In the genomic region with DNA sequence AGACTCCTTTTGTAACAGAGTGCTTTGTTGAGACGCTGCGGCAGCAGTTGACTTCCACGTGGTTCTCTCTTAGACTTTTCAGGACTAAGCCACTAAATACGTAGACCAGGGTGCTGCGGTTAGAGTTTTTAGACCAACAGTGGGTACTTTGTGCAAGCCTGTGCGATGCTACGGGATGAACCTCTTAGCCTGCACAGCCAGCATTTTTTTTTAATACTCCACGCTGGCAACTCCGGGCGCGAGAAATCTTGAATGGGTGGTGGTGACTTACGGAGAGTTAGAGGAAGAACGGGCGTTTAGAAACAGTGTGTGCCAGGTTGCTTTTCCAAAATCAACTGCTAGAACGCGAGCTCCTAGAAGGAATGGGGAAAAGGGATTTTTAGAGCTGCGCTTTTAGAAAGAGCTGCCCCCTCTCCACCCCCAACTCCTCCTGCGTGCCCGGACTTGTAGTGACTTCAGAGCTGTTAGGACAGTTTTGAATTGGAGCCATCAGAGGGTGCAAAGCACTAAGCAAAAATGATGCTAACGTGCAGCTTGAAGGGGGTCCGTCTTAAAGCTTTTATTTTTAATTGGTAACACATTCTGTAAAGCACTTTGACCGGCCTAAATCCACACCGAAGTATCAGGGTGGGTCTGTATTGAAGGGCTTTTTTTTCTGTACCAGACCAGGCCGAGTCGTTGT, we compare ENCODE assay signal across 8 mouse cellular contexts. TPM values are rescaled to one million over a fixed set of nuclear protein-coding genes. Genes with fewer than 3 reads are reported as not detected.
DNase-seq lines count a peak whose midpoint lies in the region; ATAC-seq lines count a peak whose summit lies in the region.

No protein-coding gene starts in this region.

- no peaks in the 10 kb centered on the region; the same call in 1 of the 2 replicates for H3K36me3 ChIP-seq in embryonic facial prominence, embryonic 12.5 days
- no peaks in the 10 kb centered on the region for H3K36me3 ChIP-seq in hindbrain, embryonic 13.5 days
- no peaks in the 10 kb centered on the region for H3K36me3 ChIP-seq in liver, embryonic 13.5 days
- H3K36me3 ChIP-seq in neural tube, embryonic 13.5 days: no peaks in the 10 kb centered on the region

- peak overlapping the region; percentile 59 for H3K4me2 ChIP-seq in embryonic facial prominence, embryonic 12.5 days (replicated peaks)
- peak overlapping the region; percentile 88 for H3K4me2 ChIP-seq in hindbrain, embryonic 13.5 days
- H3K4me2 ChIP-seq in liver, embryonic 13.5 days: peak overlapping the region; percentile 71
- peak overlapping the region; percentile 87 for H3K4me2 ChIP-seq in neural tube, embryonic 13.5 days

- H3K27me3 ChIP-seq in embryonic facial prominence, embryonic 12.5 days: no peaks in the 10 kb centered on the region
- H3K27me3 ChIP-seq in hindbrain, embryonic 13.5 days: peaks cover 21% of the 10 kb centered on the region
- H3K27me3 ChIP-seq in liver, embryonic 13.5 days: peaks cover 24% of the 10 kb centered on the region
- H3K27me3 ChIP-seq in neural tube, embryonic 13.5 days: peaks cover 23% of the 10 kb centered on the region

- intact Hi-C loops in left cerebral cortex, postnatal 36 days (cut with DNase I): loop anchor here (5.0 kb wide), 2 partner anchors 459 to 939 kb away; no protein-coding TSS in a partner anchor

- peaks cover 24% of the 10 kb centered on the region for H3K4me1 ChIP-seq in embryonic facial prominence, embryonic 12.5 days
- peaks cover 21% of the 10 kb centered on the region for H3K4me1 ChIP-seq in hindbrain, embryonic 13.5 days (replicated peaks)
- peaks cover 8% of the 10 kb centered on the region; the same call in 1 of the 2 replicates for H3K4me1 ChIP-seq in liver, embryonic 13.5 days (replicated peaks)
- H3K4me1 ChIP-seq in neural tube, embryonic 13.5 days (replicated peaks): peaks cover 48% of the 10 kb centered on the region

- H3K27ac ChIP-seq in embryonic facial prominence, embryonic 12.5 days: peak overlapping the region; percentile 94
- H3K27ac ChIP-seq in hindbrain, embryonic 13.5 days: peak overlapping the region; percentile 73
- H3K27ac ChIP-seq in liver, embryonic 13.5 days: 0 out of 2 replicates have a peak overlapping the region, but pooled peaks have one; percentile 13
- H3K27ac ChIP-seq in neural tube, embryonic 13.5 days (replicated peaks): peak overlapping the region; percentile 66

- H3K4me3 ChIP-seq in embryonic facial prominence, embryonic 12.5 days: peak overlapping the region; percentile 72
- H3K4me3 ChIP-seq in hindbrain, embryonic 13.5 days: peak overlapping the region; percentile 59
- H3K4me3 ChIP-seq in liver, embryonic 13.5 days (replicated peaks): peak overlapping the region; percentile 57
- H3K4me3 ChIP-seq in neural tube, embryonic 13.5 days: peak overlapping the region; percentile 56

- under 1% methylated on average over 25 of the region's 25 CpGs for WGBS in embryonic facial prominence, embryonic 12.5 days
- WGBS in hindbrain, embryonic 13.5 days: under 1% methylated on average over 25 of the region's 25 CpGs
- under 1% methylated on average over 25 of the region's 25 CpGs for WGBS in liver, embryonic 13.5 days (ENCODE audit: insufficient replicate concordance)
- WGBS in neural tube, embryonic 13.5 days: under 1% methylated on average over 25 of the region's 25 CpGs

- ATAC-seq in embryonic facial prominence, embryonic 12.5 days (ENCODE audit: insufficient number of reproducible peaks, insufficient read depth, low FRiP score, low TSS enrichment): no peak
- ATAC-seq in hindbrain, embryonic 13.5 days (ENCODE audit: low FRiP score): peak; percentile 50
- no peak for ATAC-seq in liver, embryonic 13.5 days (ENCODE audit: low read depth)
- peak; percentile 32 for ATAC-seq in neural tube, embryonic 13.5 days (ENCODE audit: low read depth)

- H3K9me3 ChIP-seq in embryonic facial prominence, embryonic 12.5 days: no peaks in the 10 kb centered on the region
- no peaks in the 10 kb centered on the region for H3K9me3 ChIP-seq in hindbrain, embryonic 13.5 days
- no peaks in the 10 kb centered on the region for H3K9me3 ChIP-seq in liver, embryonic 13.5 days (replicated peaks)
- no peaks in the 10 kb centered on the region for H3K9me3 ChIP-seq in neural tube, embryonic 13.5 days

- H3K9ac ChIP-seq in embryonic facial prominence, embryonic 12.5 days: peak overlapping the region; percentile 89
- H3K9ac ChIP-seq in hindbrain, embryonic 13.5 days: peak overlapping the region; percentile 76
- peak overlapping the region; percentile 56 for H3K9ac ChIP-seq in liver, embryonic 13.5 days
- H3K9ac ChIP-seq in neural tube, embryonic 13.5 days: peak overlapping the region; percentile 75

- peak; percentile 21 to 60 for DNase-seq in heart, adult 18-20 months
- no peak for DNase-seq in heart, postnatal 4 days
- peak; percentile 53 for DNase-seq in ES-CJ7 (ENCODE audit: low read depth, low spot score)
- DNase-seq in liver, embryonic 13.5 days: no peak
- DNase-seq in left cerebral cortex, postnatal 36 days (ENCODE audit: low spot score in 2 of 2): no peak

RNA-seq across cellular contexts. Expression of a gene that starts 1.0 kb away (rescaled TPM):
- 100 to 1,000 TPM; 408 to 455 TPM for total RNA-seq in heart, adult 18-20 months (2021)
- total RNA-seq in heart, postnatal 4 days (2021): 100 to 1,000 TPM; 713 to 779 TPM
- polyA plus RNA-seq in embryonic facial prominence, embryonic 12.5 days (2016; fragmentation: Nextera tagmentation; extraction: Ambion mirVana): 246 and 302 TPM in 2 replicates
- 96.3 and 111 TPM in 2 replicates for polyA plus RNA-seq in hindbrain, embryonic 13.5 days (2015; fragmentation: Nextera tagmentation; extraction: Ambion mirVana)
- polyA plus RNA-seq in liver, embryonic 13.5 days (2015; fragmentation: Nextera tagmentation; extraction: Ambion mirVana): 7.3 and 8.8 TPM in 2 replicates
- 104 and 109 TPM in 2 replicates for polyA plus RNA-seq in neural tube, embryonic 13.5 days (2015; fragmentation: Nextera tagmentation; extraction: Ambion mirVana)
- 100 to 1,000 TPM; 196 to 209 TPM for total RNA-seq in left cerebral cortex, postnatal 36 days (2021)

Comparison
In these comparisons a context has a peak if more than half of its experiments do, and no peak if none do; other contexts are left out.
1. DNase-seq: peak in heart, adult 18-20 months (2 of 2) and ES-CJ7 (single experiment); none in heart, postnatal 4 days (single experiment), liver, embryonic 13.5 days (single experiment) and left cerebral cortex, postnatal 36 days (0 of 2).
2. ATAC-seq: peak in hindbrain, embryonic 13.5 days (single experiment) and neural tube, embryonic 13.5 days (single experiment); none in embryonic facial prominence, embryonic 12.5 days (single experiment) and liver, embryonic 13.5 days (single experiment).
3. H3K27ac ChIP-seq: peak in every context shown above with its lines; median percentile 94 in embryonic facial prominence, embryonic 12.5 days; 73 in hindbrain, embryonic 13.5 days; 66 in neural tube, embryonic 13.5 days; 13 in liver, embryonic 13.5 days.
4. Peak in every context shown above with its lines, with median percentiles within 50 percentile points of each other: H3K4me2 ChIP-seq, H3K4me3 ChIP-seq and H3K9ac ChIP-seq.